Mouse (Mus musculus) retina, adult 2 months (tissue): ENCODE data around the gene 1700021F05Rik.

Experiments used
- DNase-seq: peaks from one replicate; pipeline ENCODE4 v3.0.0-alpha.2; 2012; ENCODE audit warnings: low read depth, low spot score

1700021F05Rik gene

GRCm38 (mm10) chr10:43540442-43541152 is at the start of gene 1700021F05Rik:
Gene 1700021F05Rik (minus strand): TSS chr10:43540994.
- DNase-seq = peak; percentile 89

- DNase-seq = no peak
These were observed 47.8 kb upstream of the 1700021F05Rik start for GRCm38 (mm10) chr10:43588470-43589177.

GRCm38 (mm10) chr10:43584538-43584937 is 43.7 kb upstream of the 1700021F05Rik start:
- DNase-seq = no peak

GRCm38 (mm10) chr10:43581260-43581659 is 40.5 kb upstream of the 1700021F05Rik start:
- DNase-seq = no peak

GRCm38 (mm10) chr10:43580649-43581078 is 39.9 kb upstream of the 1700021F05Rik start:
- no peak for DNase-seq

- no peak for DNase-seq
These were observed 38.8 kb upstream of the 1700021F05Rik start for GRCm38 (mm10) chr10:43579381-43580261.

- DNase-seq = no peak
These were observed 38.1 kb upstream of the 1700021F05Rik start for GRCm38 (mm10) chr10:43578754-43579380.

GRCm38 (mm10) chr10:43578366-43578753 is 37.6 kb upstream of the 1700021F05Rik start:
- no peak for DNase-seq

- DNase-seq = no peak
These were observed 37.2 kb upstream of the 1700021F05Rik start, which contains the start of gene Cd24a for GRCm38 (mm10) chr10:43577997-43578331. Gene Cd24a (plus strand): TSS chr10:43578284.

GRCm38 (mm10) chr10:43577299-43577996 is 36.7 kb upstream of the 1700021F05Rik start:
- DNase-seq = no peak

- DNase-seq = peak; percentile 48
These were observed 34.2 kb upstream of the 1700021F05Rik start for GRCm38 (mm10) chr10:43574956-43575355.

GRCm38 (mm10) chr10:43574352-43574751 is 33.6 kb upstream of the 1700021F05Rik start:
- DNase-seq = no peak

- DNase-seq = no peak
These were observed 20.5 kb upstream of the 1700021F05Rik start for GRCm38 (mm10) chr10:43561311-43561710.

- no peak for DNase-seq
These were observed 20.0 kb upstream of the 1700021F05Rik start for GRCm38 (mm10) chr10:43560765-43561164.

- no peak for DNase-seq
These were observed 18.5 kb upstream of the 1700021F05Rik start for GRCm38 (mm10) chr10:43559313-43559712.

- DNase-seq = no peak
These were observed 16.9 kb upstream of the 1700021F05Rik start for GRCm38 (mm10) chr10:43557630-43558165.

- DNase-seq = no peak
These were observed 10.6 kb upstream of the 1700021F05Rik start for GRCm38 (mm10) chr10:43551388-43551787.

GRCm38 (mm10) chr10:43550923-43551322 is 10.1 kb upstream of the 1700021F05Rik start:
- no peak for DNase-seq

- DNase-seq = no peak
These were observed 8.6 kb upstream of the 1700021F05Rik start for GRCm38 (mm10) chr10:43549411-43549810.

GRCm38 (mm10) chr10:43541153-43541544 is 355 bp upstream of the 1700021F05Rik start:
- DNase-seq = no peak
